Mouse (Mus musculus) CH12.LX (cell line): ENCODE results near the gene Exosc10. TPM values are rescaled to one million over a fixed set of nuclear protein-coding genes. Genes with fewer than 3 reads are reported as not detected.

Experiments
- DNase-seq: peaks from one replicate; pipeline ENCODE4 v3.0.0-alpha.2; 2013; ENCODE audit errors: extremely low read depth
- H3K27ac ChIP-seq: 2 replicates; pipeline ENCODE4 v1.5.1; 2012; ENCODE audit warnings: low read depth, mild to moderate bottlenecking, control low read depth, moderate library complexity; ENCODE audit not compliant: insufficient read depth
- H3K27me3 ChIP-seq: replicated peaks from 2 replicates; pipeline ENCODE3; 2012; ENCODE audit warnings: inconsistent platforms
- H3K36me3 ChIP-seq, 2 experiments: replicated peaks in 1 of 2; 2 replicates each; pipeline versions ENCODE3 to v1.6.1; 2012; ENCODE audit warnings: inconsistent platforms in 1 of 2, low read length in 1 of 2, mild to moderate bottlenecking in 1 of 2, mixed read lengths in 1 of 2, moderate library complexity in 1 of 2; ENCODE audit not compliant: control insufficient read depth in 1 of 2, insufficient read depth in 1 of 2
- H3K4me1 ChIP-seq, 2 experiments: 2 replicates each; pipeline ENCODE4 v1.6.1; 2012; ENCODE audit warnings: inconsistent platforms in 1 of 2, moderate library complexity in 1 of 2; ENCODE audit not compliant: insufficient read depth in 2 of 2, control insufficient read depth in 1 of 2
- H3K4me2 ChIP-seq: 2 replicates; pipeline ENCODE4 v1.6.1; 2012; ENCODE audit warnings: low read depth, mild to moderate bottlenecking, control low read depth; ENCODE audit not compliant: poor library complexity, insufficient read depth, severe bottlenecking
- H3K4me3 ChIP-seq, 3 experiments: fragments of 150-350 bp in 1 of 3; sonication (generic) in 1 of 3; replicated peaks in 1 of 3; 2 replicates each; pipeline versions ENCODE3 to v1.5.1; 2011 to 2012; ENCODE audit warnings: low read depth in 2 of 3, low read length in 2 of 3, mild to moderate bottlenecking in 2 of 3, moderate library complexity in 2 of 3, control low read depth in 1 of 3, improper control_type of control experiment in 1 of 3, inconsistent platforms in 1 of 3, mixed read lengths in 1 of 3; ENCODE audit not compliant: poor library complexity in 1 of 3
- H3K79me2 ChIP-seq: replicated peaks from 2 replicates; pipeline ENCODE4 v1.6.1; 2012; ENCODE audit warnings: mild to moderate bottlenecking, moderate library complexity; ENCODE audit not compliant: control insufficient read depth, poor library complexity, insufficient read depth, severe bottlenecking; ENCODE audit errors: extremely low read depth
- H3K9ac ChIP-seq: 2 replicates; pipeline ENCODE4 v1.6.1; 2012; ENCODE audit warnings: low read depth, mild to moderate bottlenecking, control low read depth, moderate library complexity; ENCODE audit not compliant: insufficient read depth
- H3K9me3 ChIP-seq: replicated peaks from 2 replicates; pipeline ENCODE3; 2012; ENCODE audit warnings: low read length, inconsistent platforms, mixed read lengths
- BHLHE40 ChIP-seq: IDR thresholded peaks from 2 replicates; pipeline ENCODE4 v1.6.1; 2011; ENCODE audit warnings: mild to moderate bottlenecking, low read depth, low read length, improper control_type of control experiment
- CHD1 ChIP-seq: IDR thresholded peaks from 2 replicates; pipeline ENCODE4 v1.6.1; 2012; ENCODE audit warnings: low read depth, low read length, improper control_type of control experiment, inconsistent platforms
- CHD2 ChIP-seq: IDR thresholded peaks from 2 replicates; pipeline ENCODE4 v1.6.1; 2011; ENCODE audit warnings: low read length, improper control_type of control experiment
- CTCF ChIP-seq, 2 experiments: IDR thresholded peaks in 1 of 2; conservative IDR thresholded peaks in 1 of 2; 2 replicates each; pipeline ENCODE4 v1.5.1; 2011 to 2012; ENCODE audit warnings: low read depth in 2 of 2, low read length in 2 of 2, improper control_type of control experiment in 1 of 2, inconsistent platforms in 1 of 2, mild to moderate bottlenecking in 1 of 2, moderate library complexity in 1 of 2
- E2F4 ChIP-seq: IDR thresholded peaks from 2 replicates; pipeline ENCODE4 v1.6.1; 2011; ENCODE audit warnings: low read depth, low read length, improper control_type of control experiment; ENCODE audit not compliant: insufficient replicate concordance
- EP300 ChIP-seq: IDR thresholded peaks from 2 replicates; pipeline ENCODE4 v1.6.1; 2011; ENCODE audit warnings: low read length, improper control_type of control experiment
- GABPA ChIP-seq: IDR thresholded peaks from 2 replicates; pipeline ENCODE4 v1.6.1; 2012; ENCODE audit warnings: low read depth, low read length, improper control_type of control experiment, inconsistent platforms; ENCODE audit not compliant: insufficient replicate concordance
- HCFC1 ChIP-seq: IDR thresholded peaks from 2 replicates; pipeline ENCODE4 v1.6.1; 2012; ENCODE audit warnings: low read depth, mild to moderate bottlenecking, inconsistent platforms, low read length, improper control_type of control experiment
- JUND ChIP-seq: conservative IDR thresholded peaks from 2 replicates; pipeline ENCODE4 v1.6.1; 2011; ENCODE audit warnings: low read depth, low read length, improper control_type of control experiment
- KAT2A ChIP-seq: IDR thresholded peaks from 2 replicates; pipeline ENCODE4 v1.6.1; 2012; ENCODE audit warnings: low read length, improper control_type of control experiment, inconsistent platforms; ENCODE audit not compliant: insufficient replicate concordance
- MAFK ChIP-seq: IDR thresholded peaks from 2 replicates; pipeline ENCODE4 v1.6.1; 2011; ENCODE audit warnings: low read length, improper control_type of control experiment; ENCODE audit not compliant: insufficient replicate concordance
- MAX ChIP-seq: IDR thresholded peaks from 2 replicates; pipeline ENCODE4 v1.6.1; 2011; ENCODE audit warnings: low read length, improper control_type of control experiment
- MYC ChIP-seq: IDR thresholded peaks from 2 replicates; pipeline ENCODE4 v1.6.1; 2011; ENCODE audit warnings: low read depth, mild to moderate bottlenecking, improper control_type of control experiment, low read length
- NELFE ChIP-seq: IDR thresholded peaks from 2 replicates; pipeline ENCODE4 v1.6.1; 2011; ENCODE audit warnings: low read depth, low read length, improper control_type of control experiment
- POLR2A ChIP-seq: IDR thresholded peaks from 2 replicates; pipeline ENCODE4 v1.6.1; 2011; ENCODE audit warnings: low read depth, mild to moderate bottlenecking, improper control_type of control experiment, low read length
- POLR2AphosphoS2 ChIP-seq: IDR thresholded peaks from 2 replicates; pipeline ENCODE4 v1.6.1; 2011; ENCODE audit warnings: low read depth, low read length, improper control_type of control experiment
- RAD21 ChIP-seq: IDR thresholded peaks from 2 replicates; pipeline ENCODE4 v1.6.1; 2011; ENCODE audit warnings: low read depth, mild to moderate bottlenecking, low read length, improper control_type of control experiment, moderate library complexity
- RCOR1 ChIP-seq: conservative IDR thresholded peaks from 2 replicates; pipeline ENCODE4 v1.6.1; 2012; ENCODE audit warnings: low read depth, mild to moderate bottlenecking, inconsistent platforms, low read length, improper control_type of control experiment
- SIN3A ChIP-seq: IDR thresholded peaks from 2 replicates; pipeline ENCODE4 v1.6.1; 2012; ENCODE audit warnings: low read length, improper control_type of control experiment, inconsistent platforms
- SMC3 ChIP-seq: IDR thresholded peaks from 2 replicates; pipeline ENCODE4 v1.6.1; 2011; ENCODE audit warnings: low read depth, low read length, improper control_type of control experiment
- TBP ChIP-seq: conservative IDR thresholded peaks from 2 replicates; pipeline ENCODE4 v1.6.1; 2011; ENCODE audit warnings: low read depth, low read length, improper control_type of control experiment
- UBTF ChIP-seq: IDR thresholded peaks from 2 replicates; pipeline ENCODE4 v1.6.1; 2012; ENCODE audit warnings: low read depth, mild to moderate bottlenecking, inconsistent platforms, low read length, improper control_type of control experiment, moderate library complexity
- USF1 ChIP-seq: IDR thresholded peaks from 2 replicates; pipeline ENCODE4 v1.6.1; 2014; ENCODE audit warnings: low read depth, mild to moderate bottlenecking, inconsistent platforms, low read length, improper control_type of control experiment
- USF2 ChIP-seq: conservative IDR thresholded peaks from 2 replicates; pipeline ENCODE4 v1.6.1; 2011; ENCODE audit warnings: low read depth, low read length, improper control_type of control experiment
- ZKSCAN1 ChIP-seq: IDR thresholded peaks from 2 replicates; pipeline ENCODE4 v1.6.1; 2012; ENCODE audit warnings: low read depth, inconsistent platforms, low read length, improper control_type of control experiment, borderline replicate concordance
- ZMIZ1 ChIP-seq: IDR thresholded peaks from 2 replicates; pipeline ENCODE4 v1.6.1; 2012; ENCODE audit warnings: low read depth, mild to moderate bottlenecking, inconsistent platforms, low read length, improper control_type of control experiment
- ZNF384 ChIP-seq: IDR thresholded peaks from 2 replicates; pipeline ENCODE4 v1.6.1; 2012; ENCODE audit warnings: low read depth, low read length, improper control_type of control experiment, inconsistent platforms
- dilution Hi-C: fragments of 300-500 bp; cut with MboI; formaldehyde crosslinking; loops from 2 replicates; pipeline ENCODE4 v1.14.3; 2020; ENCODE audit warnings: low sequenced_read_pairs; ENCODE audit not compliant: extremely low pct_unique_long_range_greater_than_20kb, extremely low pct_ligation_motif_present
- in situ Hi-C: fragments of 300-500 bp; cut with MboI; formaldehyde crosslinking; loops from 3 replicates; pipeline ENCODE4 v1.14.3; 2019; ENCODE audit warnings: low sequenced_read_pairs, low pct_ligation_motif_present, low pct_unique_long_range_greater_than_20kb, mixed read lengths
- polyA plus RNA-seq: library from polyadenylated mRNA; unstranded; fragments of >175 nt; gene quantifications from 2 replicates; pipeline ENCODE4 v1.2.1, GENCODE M21; 2012; ENCODE audit warnings: low read depth; ENCODE audit not compliant: insufficient read length
- total RNA-seq, 2 experiments: library from RNA; depleted of rRNA; stranded (reverse); fragments of 300-350 nt in 1 of 2; fragments of >200 nt in 1 of 2; gene quantifications; 2 replicates each; pipeline ENCODE4 v1.2.3; 2012 to 2014

The Exosc10 gene
- total and polyA plus RNA-seq, 3 experiments: 40.1 to 108 (median 61.8) TPM

GRCm38 (mm10) chr4:148523538-148523937 lies 34.7 kb upstream of the Exosc10 start:
- Histone ChIP-seq H3K36me3 (peaks cover 56 to 84% of the 10 kb centered on the region in 2 experiments), H3K27ac (no peak overlapping the region), H3K9me3 (no peaks in the 10 kb centered on the region), H3K9ac (no peak overlapping the region), H3K4me3 (no peak overlapping the region), H3K27me3 (no peaks in the 10 kb centered on the region), H3K4me1 (no peaks in the 10 kb centered on the region), H3K4me2 (no peak overlapping the region), H3K79me2 (no peaks in the 10 kb centered on the region)
- in situ Hi-C loops (no loop called here), dilution Hi-C loops (no loop called here)
- no peak for DNase-seq
- TF ChIP-seq MAX: no peak
- TF ChIP-seq SIN3A: no peak
- no peak for TF ChIP-seq CHD1
- no peak for TF ChIP-seq USF1
- TF ChIP-seq SMC3: no peak
- TF ChIP-seq GABPA: no peak
- no peak for TF ChIP-seq CHD2
- no peak for TF ChIP-seq RAD21
- TF ChIP-seq E2F4: no peak
- no peak for TF ChIP-seq ZMIZ1
- TF ChIP-seq HCFC1: no peak

GRCm38 (mm10) chr4:148527158-148527910 lies 30.9 kb upstream of the Exosc10 start:
- no peaks in the 10 kb centered on the region for H3K4me1 ChIP-seq
- H3K27ac ChIP-seq: no peak overlapping the region
- in situ Hi-C loops (no loop called here), dilution Hi-C loops (no loop called here)
- H3K4me3 ChIP-seq: no peak overlapping the region
- TF ChIP-seq MYC: no peak
- TF ChIP-seq SIN3A: no peak
- no peak for TF ChIP-seq USF2
- TF ChIP-seq POLR2AphosphoS2: no peak
- no peak for TF ChIP-seq ZNF384
- no peak for TF ChIP-seq CTCF (conservative IDR thresholded peaks at IDR 0.05 in 1 of 2, IDR thresholded peaks at IDR 0.05 in 1 of 2; ENCODE audit: low read depth in 2 of 2, low read length in 2 of 2)
- no peak for TF ChIP-seq BHLHE40
- no peak for TF ChIP-seq UBTF
- no peak for TF ChIP-seq ZKSCAN1
- no peak for TF ChIP-seq KAT2A
- no peak for TF ChIP-seq TBP
- TF ChIP-seq EP300: no peak
- no peak for TF ChIP-seq HCFC1
- no peak for TF ChIP-seq RCOR1
- TF ChIP-seq ZMIZ1: no peak
- no peak for TF ChIP-seq POLR2A
- no peak for TF ChIP-seq NELFE
- TF ChIP-seq JUND: no peak
- TF ChIP-seq MAFK: no peak
- H3K9ac ChIP-seq: no peak overlapping the region
- peaks cover 59 to 89% of the 10 kb centered on the region in 2 experiments for H3K36me3 ChIP-seq
- H3K9me3 ChIP-seq: no peaks in the 10 kb centered on the region
- H3K79me2 ChIP-seq: no peaks in the 10 kb centered on the region
- H3K27me3 ChIP-seq: no peaks in the 10 kb centered on the region
- no peak for DNase-seq
- H3K4me2 ChIP-seq: no peak overlapping the region
